Mouse (Mus musculus): ENCODE measurements around the gene Gm20772.
"Not testable (repeated sequence)": the region's sequence is repeated elsewhere in the genome, so short reads cannot be mapped to it uniquely, and the experiment has no call there.

The Gm20772 gene

DNA sequence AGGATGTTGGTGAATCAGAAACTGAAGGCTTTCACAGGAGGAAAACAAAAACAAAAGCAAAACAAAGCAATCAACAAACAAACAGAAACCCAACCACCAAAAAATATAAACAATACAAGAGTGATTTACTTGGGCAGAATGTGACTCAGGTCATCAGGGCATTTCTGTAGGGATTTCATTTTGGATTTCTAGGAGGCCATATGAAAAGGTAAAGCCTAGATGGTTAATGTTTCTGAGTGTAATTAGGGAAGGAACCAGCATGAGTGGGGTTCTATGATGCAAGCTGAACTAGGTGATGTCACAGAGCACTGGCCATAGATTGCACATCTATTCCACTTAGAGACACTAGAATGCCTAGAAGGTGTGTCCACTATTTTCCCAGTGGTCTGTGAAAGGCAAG lies at the start of gene Gm20772, which contains the start of gene Gm20831:
Gene Gm20772 (plus strand): TSS at position 301 of the 400 bp plus-strand sequence.
Gene Gm20831 (plus strand): TSS at position 301 of the 400 bp plus-strand sequence.
- DNase-seq, result not testable (repeated sequence)

DNA sequence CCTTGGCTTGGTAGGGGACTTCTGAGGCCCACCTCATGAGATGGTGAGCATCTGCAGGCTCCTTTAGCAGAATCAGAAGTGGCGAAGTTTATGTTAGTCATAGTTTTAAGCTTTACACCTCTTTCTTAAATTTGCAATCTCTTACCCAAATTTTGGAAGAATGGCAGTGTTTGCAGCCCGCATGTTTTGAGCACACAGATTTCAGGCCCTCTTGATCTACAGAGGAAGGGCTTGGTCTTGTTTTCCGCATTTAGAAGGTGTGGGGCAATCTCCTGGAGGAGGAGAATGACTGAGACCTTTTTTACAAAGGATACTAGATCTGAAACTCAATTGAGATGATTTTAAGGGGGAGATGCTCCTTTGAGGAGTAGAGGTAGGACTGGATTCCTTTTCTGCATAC lies 28.4 kb upstream of the Gm20772 start, which contains the start of gene Gm21904:
Gene Gm21904 (minus strand): TSS at position 101 of the 400 bp plus-strand sequence.
- not testable (repeated sequence) for DNase-seq
